Comparison of ENCODE assay signal across 18 mouse cellular contexts in the genomic region with DNA sequence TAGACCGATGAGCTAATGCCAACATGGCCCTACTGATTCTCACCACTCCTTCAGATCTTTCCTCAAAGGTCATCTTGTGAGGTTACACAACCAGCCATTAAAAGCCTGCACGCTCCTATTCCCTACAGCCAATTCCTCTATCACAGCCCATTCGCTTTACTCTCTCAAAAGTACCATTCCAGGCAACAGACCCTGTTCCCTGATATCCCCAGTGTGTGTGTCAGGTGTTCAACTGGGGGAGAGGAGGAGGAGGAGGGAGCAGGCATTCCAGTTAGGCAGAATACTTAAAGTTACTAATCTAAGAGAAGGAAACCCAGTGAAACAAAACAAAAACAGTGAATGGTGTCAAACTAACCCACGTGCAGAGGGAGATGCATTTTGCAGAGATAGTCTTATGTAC. TPM values are rescaled to one million over a fixed set of nuclear protein-coding genes. Genes with fewer than 3 reads are reported as not detected.
A peak's percentile ranks its signal among the peaks of the same experiment; 100 is the strongest.
DNase-seq lines count a peak whose midpoint lies in the region; ATAC-seq and TF ChIP-seq lines count a peak whose summit lies in the region.
"Had no signal": no experiment of that assay in that cellular context is flagged by ENCODE, and none has a peak within 500 bp of the region (broad histone marks: within the 10 kb centered on the region; RNA-seq: fewer than 3 reads in every experiment).

No protein-coding gene starts in this region.

- 43% methylated on average over 4 of the region's 4 CpGs for WGBS in heart, embryonic 14.5 days
- WGBS in liver, adult 2 months = 42% methylated on average over 4 of the region's 4 CpGs
- WGBS in liver, embryonic 12.5 days (ENCODE audit: insufficient replicate concordance) = 85% methylated on average over 4 of the region's 4 CpGs

- no peaks in the 10 kb centered on the region for H3K9me3 ChIP-seq in heart, embryonic 14.5 days (ENCODE audit: control insufficient read depth, low read length)
- no peaks in the 10 kb centered on the region for H3K9me3 ChIP-seq in liver, embryonic 12.5 days (replicated peaks)
- H3K9me3 ChIP-seq: forebrain, embryonic 13.5 days; limb, embryonic 15.5 days; midbrain, embryonic 10.5 days had no signal

- peak; percentile 79 for DNase-seq in heart, adult 11 months
- DNase-seq in heart, adult 18-20 months = no peak
- DNase-seq in heart, adult 8-10 months (ENCODE audit: low spot score) = no peak
- no peak for DNase-seq in liver, adult 2 months (ENCODE audit: extremely low read depth, low read depth, low spot score)
- DNase-seq in right cerebral cortex, adult 2 months (ENCODE audit: low spot score in 2 of 2) = no peak
- DNase-seq: adrenal gland, postnatal 25 days; cerebellum, adult 9-10 months; kidney, postnatal 36 days; left cerebral cortex, postnatal 4 days; lung, postnatal 10 days; thymus, adult 18-20 months; thymus, postnatal 36 days had no signal

- H3K27me3 ChIP-seq in heart, embryonic 14.5 days (ENCODE audit: control insufficient read depth, insufficient read depth, low read length) = no peaks in the 10 kb centered on the region
- no peaks in the 10 kb centered on the region for H3K27me3 ChIP-seq in liver, adult 2 months (ENCODE audit: control insufficient read depth, insufficient read depth, low read length)
- H3K27me3 ChIP-seq in liver, embryonic 12.5 days (replicated peaks) = no peaks in the 10 kb centered on the region
- H3K27me3 ChIP-seq: forebrain, embryonic 13.5 days; limb, embryonic 15.5 days had no signal

- peaks cover 0 to 40% of the 10 kb centered on the region in 2 experiments; a peak in 2 of 4 replicates for H3K4me1 ChIP-seq in heart, embryonic 14.5 days (ENCODE audit: control insufficient read depth in 2 of 2, insufficient read depth in 2 of 2, low read length in 2 of 2)
- H3K4me1 ChIP-seq in liver, adult 2 months (ENCODE audit: control insufficient read depth, insufficient read depth, low read length) = peaks cover 24% of the 10 kb centered on the region
- H3K4me1 ChIP-seq in liver, embryonic 12.5 days = peaks cover 24% of the 10 kb centered on the region

- H3K4me2 ChIP-seq in heart, embryonic 14.5 days (ENCODE audit: low read length) = peak overlapping the region; percentile 83
- no peak overlapping the region for H3K4me2 ChIP-seq in liver, embryonic 12.5 days
- H3K4me2 ChIP-seq: limb, embryonic 15.5 days had no signal

- peak overlapping the region; percentile 46 to 64; a peak in 3 of 4 replicates for H3K27ac ChIP-seq in heart, embryonic 14.5 days (replicated peaks in 1 of 2; ENCODE audit: control insufficient read depth in 1 of 2, insufficient read depth in 1 of 2, low read depth in 2 of 2, low read length in 2 of 2)
- H3K27ac ChIP-seq in liver, adult 2 months (replicated peaks; ENCODE audit: insufficient read depth, low read depth, low read length) = peak overlapping the region; percentile 21; the same call in 1 of the 2 replicates
- H3K27ac ChIP-seq in liver, embryonic 12.5 days = no peak overlapping the region
- H3K27ac ChIP-seq: forebrain, embryonic 13.5 days; hindbrain, embryonic 14.5 days; limb, embryonic 15.5 days; midbrain, embryonic 10.5 days had no signal

- no peak for TF ChIP-seq CTCF in liver, adult 2 months (IDR thresholded peaks at IDR 0.05; ENCODE audit: low read depth, low read length)

- H3K79me2 ChIP-seq in liver, adult 2 months (ENCODE audit: control insufficient read depth, insufficient read depth, low read length) = peaks cover 32% of the 10 kb centered on the region

- peaks cover 86% of the 10 kb centered on the region for H3K36me3 ChIP-seq in heart, embryonic 14.5 days (ENCODE audit: control insufficient read depth, insufficient read depth, low read length)
- peaks cover 59% of the 10 kb centered on the region for H3K36me3 ChIP-seq in liver, adult 2 months (ENCODE audit: control insufficient read depth, insufficient read depth, low read length)
- peaks cover 77% of the 10 kb centered on the region for H3K36me3 ChIP-seq in liver, embryonic 12.5 days

- TF ChIP-seq POLR2A in liver, adult 2 months (IDR thresholded peaks at IDR 0.05; ENCODE audit: extremely low read depth, insufficient read depth, low read length) = no peak

- no peak for ATAC-seq in heart, embryonic 14.5 days (ENCODE audit: insufficient number of reproducible peaks, insufficient read depth, low FRiP score, low read depth)
- ATAC-seq in liver, embryonic 12.5 days = no peak
- ATAC-seq: forebrain, embryonic 13.5 days had no signal

- peak overlapping the region; percentile 84 for H3K9ac ChIP-seq in heart, embryonic 14.5 days (ENCODE audit: low read length)
- H3K9ac ChIP-seq in liver, adult 2 months (ENCODE audit: low read depth, low read length) = 0 out of 2 replicates have a peak overlapping the region, but pooled peaks have one; percentile 12
- no peak overlapping the region for H3K9ac ChIP-seq in liver, embryonic 12.5 days
- H3K9ac ChIP-seq: forebrain, embryonic 13.5 days; limb, embryonic 15.5 days had no signal

- H3K4me3 ChIP-seq in heart, embryonic 14.5 days (ENCODE audit: control insufficient read depth in 1 of 2, insufficient read depth in 1 of 2, low read depth in 1 of 2, low read length in 2 of 2) = peak overlapping the region; percentile 2 to 98; a peak in 3 of 4 replicates
- no peak overlapping the region for H3K4me3 ChIP-seq in liver, adult 2 months (ENCODE audit: insufficient read depth, low read depth, low read length)
- no peak overlapping the region for H3K4me3 ChIP-seq in liver, embryonic 12.5 days
- H3K4me3 ChIP-seq: forebrain, embryonic 13.5 days; limb, embryonic 15.5 days; midbrain, embryonic 10.5 days had no signal

RNA-seq across cellular contexts. Expression of a gene that starts 5.0 kb away (rescaled TPM):
- over 10,000 TPM; 12,284 to 12,648 TPM for total RNA-seq in heart, adult 18-20 months (2021)
- 472 and 483 TPM in 2 replicates for polyA plus RNA-seq in heart, embryonic 14.5 days (2014; fragmentation: Nextera tagmentation; extraction: Ambion mirVana)
- over 10,000 TPM; 11,934 to 13,904 (median 12,774) TPM for total RNA-seq in heart, adult 8-10 months (2022)
- total RNA-seq in liver, adult 2 months (2014; rRNA removed) = 44.6 and 65.4 TPM in 2 replicates
- polyA plus RNA-seq in liver, adult 2 months (2012; rRNA removed) = 46.0 and 50.5 TPM in 2 replicates
- 44.2 and 45.7 TPM in 2 replicates for polyA plus RNA-seq in liver, embryonic 12.5 days (2016; fragmentation: Nextera tagmentation; extraction: Ambion mirVana)

Comparison
In these comparisons a context has a peak if more than half of its experiments do, and no peak if none do; other contexts are left out.
1. H3K4me3 ChIP-seq: peak in heart, embryonic 14.5 days (2 of 2); none in liver, adult 2 months (single experiment) and liver, embryonic 12.5 days (single experiment).
2. RNA of a gene that starts 5.0 kb away (total RNA-seq): 11,934 to 13,904 TPM in heart, adult 8-10 months and 12,284 to 12,648 TPM in heart, adult 18-20 months; 44.6 to 65.4 TPM in liver, adult 2 months; every median in the first group is over 100 times any median in the second.